18 mouse cellular contexts compared by ENCODE assay signal in genomic region chr6:95546189-95546832, GRCm38 (mm10).
A peak's percentile ranks its signal among the peaks of the same experiment; 100 is the strongest.
DNase-seq lines count a peak whose midpoint lies in the region; ATAC-seq and TF ChIP-seq lines count a peak whose summit lies in the region.
"Had no signal": no experiment of that assay in that cellular context is flagged by ENCODE, and none has a peak within 500 bp of the region (broad histone marks: within the 10 kb centered on the region; RNA-seq: fewer than 3 reads in every experiment).

No protein-coding gene starts in this region.

- H3K4me2 ChIP-seq in kidney, postnatal 0 days (ENCODE audit: low read length), result no peak overlapping the region
- H3K4me2 ChIP-seq in midbrain, embryonic 13.5 days (replicated peaks), result no peak overlapping the region
- H3K4me2 ChIP-seq in midbrain, embryonic 16.5 days (ENCODE audit: low read length), result no peak overlapping the region
- no peak overlapping the region for H3K4me2 ChIP-seq in hindbrain, embryonic 16.5 days (ENCODE audit: low read length)
- H3K4me2 ChIP-seq: heart, embryonic 13.5 days; limb, embryonic 13.5 days; liver, embryonic 15.5 days had no signal

- DNase-seq in embryo, embryonic 11 days, result peak; percentile 20
- no peak for DNase-seq in embryo, embryonic 10 days (ENCODE audit: low spot score)
- peak; percentile 9 for DNase-seq in kidney, postnatal 0 days (ENCODE audit: low spot score)
- DNase-seq in kidney, postnatal 10 days, result no peak
- no peak for DNase-seq in right cerebral cortex, postnatal 14 days
- DNase-seq: adrenal gland, postnatal 10 days; cerebellum, adult 2 months; heart, postnatal 4 days; right cerebral cortex, adult 18-20 months; spleen, adult 18-20 months; thymus, postnatal 36 days had no signal

- no peaks in the 10 kb centered on the region for H3K27me3 ChIP-seq in kidney, postnatal 0 days (ENCODE audit: insufficient read depth, low read length)
- H3K27me3 ChIP-seq in midbrain, embryonic 13.5 days, result peaks cover 44% of the 10 kb centered on the region
- H3K27me3 ChIP-seq in midbrain, embryonic 16.5 days (ENCODE audit: control insufficient read depth, insufficient read depth, low read depth, low read length), result no peaks in the 10 kb centered on the region
- no peaks in the 10 kb centered on the region; the same call in none of the 2 replicates for H3K27me3 ChIP-seq in hindbrain, embryonic 16.5 days (replicated peaks; ENCODE audit: control insufficient read depth, insufficient read depth, low read length)
- H3K27me3 ChIP-seq: heart, embryonic 13.5 days; limb, embryonic 13.5 days; liver, embryonic 15.5 days had no signal

- H3K36me3 ChIP-seq in kidney, postnatal 0 days (ENCODE audit: insufficient read depth, low read length), result no peaks in the 10 kb centered on the region; the same call in 1 of the 2 replicates
- H3K36me3 ChIP-seq in midbrain, embryonic 13.5 days, result no peaks in the 10 kb centered on the region
- no peaks in the 10 kb centered on the region for H3K36me3 ChIP-seq in midbrain, embryonic 16.5 days (ENCODE audit: control insufficient read depth, insufficient read depth, low read length)
- H3K36me3 ChIP-seq in hindbrain, embryonic 16.5 days (ENCODE audit: control insufficient read depth, insufficient read depth, low read length), result no peaks in the 10 kb centered on the region
- H3K36me3 ChIP-seq: heart, embryonic 13.5 days; limb, embryonic 13.5 days; liver, embryonic 15.5 days had no signal

- H3K4me3 ChIP-seq in kidney, postnatal 0 days (replicated peaks; ENCODE audit: low read depth, low read length), result no peak overlapping the region
- H3K4me3 ChIP-seq in midbrain, embryonic 13.5 days (replicated peaks), result no peak overlapping the region
- H3K4me3 ChIP-seq in midbrain, embryonic 16.5 days (ENCODE audit: low read depth, low read length), result no peak overlapping the region
- H3K4me3 ChIP-seq in hindbrain, embryonic 16.5 days (ENCODE audit: low read length), result no peak overlapping the region
- H3K4me3 ChIP-seq: heart, embryonic 13.5 days; left cerebral cortex, adult 2 months; limb, embryonic 13.5 days; liver, embryonic 15.5 days had no signal

- no peak for ATAC-seq in kidney, postnatal 0 days (replicated peaks; ENCODE audit: low FRiP score, low read depth)
- ATAC-seq in midbrain, embryonic 13.5 days, result peak; percentile 75
- ATAC-seq in midbrain, embryonic 16.5 days, result no peak
- peak; percentile 37; the same call in 1 of the 2 replicates for ATAC-seq in hindbrain, embryonic 16.5 days

- WGBS in kidney, postnatal 0 days, result 69% methylated on average over 7 of the region's 7 CpGs
- 36% methylated on average over 7 of the region's 7 CpGs for WGBS in midbrain, embryonic 13.5 days
- WGBS in midbrain, embryonic 16.5 days, result 37% methylated on average over 7 of the region's 7 CpGs
- WGBS in hindbrain, embryonic 16.5 days, result 28% methylated on average over 7 of the region's 7 CpGs

- 0 out of 2 replicates have a peak, but pooled peaks cover 3% of the 10 kb centered on the region for H3K4me1 ChIP-seq in kidney, postnatal 0 days (replicated peaks; ENCODE audit: insufficient read depth, low read length)
- H3K4me1 ChIP-seq in midbrain, embryonic 13.5 days (replicated peaks), result peaks cover 16% of the 10 kb centered on the region
- peaks cover 3% of the 10 kb centered on the region; the same call in 1 of the 2 replicates for H3K4me1 ChIP-seq in midbrain, embryonic 16.5 days (ENCODE audit: control insufficient read depth, insufficient read depth, low read length)
- H3K4me1 ChIP-seq in hindbrain, embryonic 16.5 days (ENCODE audit: control insufficient read depth, insufficient read depth, low read depth, low read length), result no peaks in the 10 kb centered on the region; the same call in 1 of the 2 replicates
- H3K4me1 ChIP-seq: limb, embryonic 13.5 days; liver, embryonic 15.5 days had no signal

- no peak for TF ChIP-seq CTCF in kidney, postnatal 0 days (IDR thresholded peaks at IDR 0.05; ENCODE audit: low read depth)

- H3K27ac ChIP-seq in kidney, postnatal 0 days, result no peak overlapping the region
- H3K27ac ChIP-seq in midbrain, embryonic 13.5 days, result no peak overlapping the region
- H3K27ac ChIP-seq in midbrain, embryonic 16.5 days (ENCODE audit: low read length), result no peak overlapping the region
- H3K27ac ChIP-seq in hindbrain, embryonic 16.5 days (ENCODE audit: low read depth, low read length), result no peak overlapping the region
- H3K27ac ChIP-seq: heart, embryonic 13.5 days; left cerebral cortex, adult 2 months; limb, embryonic 13.5 days; liver, embryonic 15.5 days had no signal

- no peaks in the 10 kb centered on the region for H3K9me3 ChIP-seq in kidney, postnatal 0 days (replicated peaks; ENCODE audit: low read length)
- no peaks in the 10 kb centered on the region for H3K9me3 ChIP-seq in midbrain, embryonic 13.5 days
- no peaks in the 10 kb centered on the region for H3K9me3 ChIP-seq in midbrain, embryonic 16.5 days (replicated peaks; ENCODE audit: control insufficient read depth, low read length, poor library complexity, severe bottlenecking)
- no peaks in the 10 kb centered on the region for H3K9me3 ChIP-seq in hindbrain, embryonic 16.5 days (ENCODE audit: control insufficient read depth, low read length)
- H3K9me3 ChIP-seq: heart, embryonic 13.5 days; limb, embryonic 13.5 days; liver, embryonic 15.5 days had no signal

- H3K9ac ChIP-seq in kidney, postnatal 0 days (ENCODE audit: low read depth, low read length), result no peak overlapping the region
- no peak overlapping the region for H3K9ac ChIP-seq in midbrain, embryonic 13.5 days (replicated peaks)
- H3K9ac ChIP-seq in midbrain, embryonic 16.5 days (ENCODE audit: low read depth, low read length), result no peak overlapping the region
- H3K9ac ChIP-seq in hindbrain, embryonic 16.5 days (ENCODE audit: low read depth, low read length), result no peak overlapping the region
- H3K9ac ChIP-seq: heart, embryonic 13.5 days; limb, embryonic 13.5 days; liver, embryonic 15.5 days had no signal

Comparison
In these comparisons a context has a peak if more than half of its experiments do, and no peak if none do; other contexts are left out.
1. DNase-seq: peak in embryo, embryonic 11 days (single experiment) and kidney, postnatal 0 days (single experiment); none in embryo, embryonic 10 days (single experiment), kidney, postnatal 10 days (single experiment) and right cerebral cortex, postnatal 14 days (single experiment).
2. ATAC-seq: peak in midbrain, embryonic 13.5 days (single experiment) and hindbrain, embryonic 16.5 days (single experiment); none in kidney, postnatal 0 days (single experiment) and midbrain, embryonic 16.5 days (single experiment).